Mouse (Mus musculus): ENCODE measurements around the gene Gm9903.
A peak's percentile ranks its signal among the peaks of the same experiment; 100 is the strongest.

Gene Gm9903

GRCm38 (mm10) chr5:33651017-33651416 is 21.3 kb downstream of the Gm9903 start:
- no peak for DNase-seq (ENCODE audit: low read depth)

- DNase-seq (ENCODE audit: low read depth), result no peak
Measured at GRCm38 (mm10) chr5:33651541-33651920, 21.8 kb downstream of the Gm9903 start.

- peak; percentile 93 for DNase-seq (ENCODE audit: low read depth)
Measured at GRCm38 (mm10) chr5:33651921-33652782, 22.4 kb downstream of the Gm9903 start, which contains the start of gene Slbp. Gene Slbp, minus strand, starts transcription at chr5:33652574.

DNA sequence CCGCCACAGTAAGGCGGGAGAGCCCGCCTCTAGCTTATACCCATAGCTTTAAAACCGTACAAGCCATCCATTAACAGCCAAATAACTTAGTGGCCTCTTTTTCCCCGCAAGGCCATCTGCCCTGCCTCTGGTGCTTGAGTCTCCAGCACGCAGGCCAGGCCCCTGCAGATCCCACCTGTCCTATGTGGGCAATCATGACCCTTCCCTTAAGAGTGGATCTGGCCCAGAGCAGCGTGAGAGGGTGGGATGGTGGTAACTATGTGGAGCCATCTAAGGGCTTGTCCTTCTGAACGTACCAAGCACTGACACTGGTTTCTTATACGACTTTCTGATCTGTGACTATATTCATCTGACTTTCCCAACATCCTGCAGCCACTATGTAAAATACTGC is 23.1 kb downstream of the Gm9903 start:
- no peak for DNase-seq (ENCODE audit: low read depth)

DNA sequence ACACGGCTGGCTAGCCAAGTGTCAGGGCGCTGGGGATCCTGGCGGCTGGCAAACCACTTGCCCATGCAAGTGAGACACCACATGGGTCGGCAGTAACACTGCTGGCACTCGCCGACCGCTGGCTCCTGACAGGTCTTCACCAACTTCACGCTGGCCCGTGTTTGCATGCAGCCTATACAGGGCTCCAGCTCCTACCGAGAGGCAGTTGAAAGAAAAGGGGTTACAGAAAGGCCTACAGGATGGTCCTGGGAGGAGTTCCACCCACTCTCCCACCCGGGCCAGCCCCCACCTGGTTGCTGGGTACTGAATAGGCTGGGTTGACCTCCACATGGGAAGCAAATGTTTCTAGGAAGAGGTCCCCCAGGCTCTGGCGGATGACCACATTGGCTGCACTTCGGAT is 24.7 kb downstream of the Gm9903 start:
- DNase-seq (ENCODE audit: low read depth), result no peak

GRCm38 (mm10) chr5:33655251-33655840 is 25.6 kb downstream of the Gm9903 start:
- DNase-seq (ENCODE audit: low read depth), result no peak

- DNase-seq (ENCODE audit: low read depth), result no peak
Measured at GRCm38 (mm10) chr5:33656739-33657138, 27.0 kb downstream of the Gm9903 start.

DNA sequence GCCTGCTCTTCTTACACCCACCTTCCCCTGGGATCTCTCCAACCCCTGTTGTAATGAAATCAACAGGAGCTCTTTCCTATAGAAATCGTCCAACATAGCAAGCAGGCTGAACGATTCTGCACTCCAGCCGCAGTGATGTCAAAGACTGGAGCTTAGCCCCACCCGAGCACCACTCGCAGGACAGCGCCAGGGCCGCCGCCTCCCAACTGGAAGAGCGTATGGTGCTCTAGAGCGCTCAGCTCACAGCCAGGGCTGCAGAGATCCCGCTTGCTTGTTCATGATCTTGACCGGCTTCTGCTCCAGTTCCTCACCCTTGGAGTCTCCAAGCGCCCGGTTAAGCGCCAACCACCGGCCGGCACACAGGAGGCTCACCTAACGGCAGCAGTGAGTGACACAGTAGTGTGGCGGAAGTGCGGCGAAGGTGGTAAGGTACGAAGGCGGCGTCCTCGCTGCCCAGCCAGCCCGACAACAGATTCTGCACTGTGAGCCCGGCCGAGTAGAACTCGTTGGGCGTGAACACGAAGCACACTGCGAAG is 27.6 kb downstream of the Gm9903 start:
- peak; percentile 72 for DNase-seq (ENCODE audit: low read depth)

- peak; percentile 96 for DNase-seq (ENCODE audit: low read depth)
Measured at GRCm38 (mm10) chr5:33657787-33658663, 28.3 kb downstream of the Gm9903 start, which contains the start of the genes Tacc3 and Tmem129. Gene Tacc3, plus strand, starts transcription at chr5:33658128. Gene Tmem129, minus strand, starts transcription at chr5:33658416.

- DNase-seq (ENCODE audit: low read depth), result no peak
Measured at GRCm38 (mm10) chr5:33658664-33659050, 28.9 kb downstream of the Gm9903 start.

GRCm38 (mm10) chr5:33668223-33668622 is 38.5 kb downstream of the Gm9903 start:
- no peak for DNase-seq (ENCODE audit: low read depth)

- DNase-seq (ENCODE audit: low read depth), result no peak
Measured at GRCm38 (mm10) chr5:33671659-33672058, 41.9 kb downstream of the Gm9903 start.

GRCm38 (mm10) chr5:33674439-33674838 is 44.7 kb downstream of the Gm9903 start:
- no peak for DNase-seq (ENCODE audit: low read depth)

- DNase-seq (ENCODE audit: low read depth), result no peak
Measured at GRCm38 (mm10) chr5:33675964-33676363, 46.2 kb downstream of the Gm9903 start.

- no peak for DNase-seq (ENCODE audit: low read depth)
Measured at GRCm38 (mm10) chr5:33678244-33678643, 48.5 kb downstream of the Gm9903 start.

GRCm38 (mm10) chr5:33681044-33681443 is 51.3 kb downstream of the Gm9903 start:
- no peak for DNase-seq (ENCODE audit: low read depth)

All from c-Kit-positive CD71-negative TER-119-negative erythroid progenitor cells, embryonic 14.5 days (primary cell).